Mouse (Mus musculus) kidney, embryonic 16.5 days (tissue): ENCODE measurements around the gene Actl6a. TPM values are rescaled to one million over a fixed set of nuclear protein-coding genes. Genes with fewer than 3 reads are reported as not detected.
"Not testable (repeated sequence)": the region's sequence is repeated elsewhere in the genome, so short reads cannot be mapped to it uniquely, and the experiment has no call there.

Source experiments
- ATAC-seq: fragments of 200-750 bp; cut with Nextera tagmentation; 2 replicates; pipeline ENCODE4 v1.8.0; 2017; ENCODE audit warnings: moderate TSS enrichment; ENCODE audit not compliant: low FRiP score, low TSS enrichment
- H3K27ac ChIP-seq: fragments of 300-500 bp; sonication (generic); 2 replicates; pipeline ENCODE4 v1.5.1; 2014; ENCODE audit warnings: low read length
- H3K27me3 ChIP-seq: fragments of 300-500 bp; sonication (generic); 2 replicates; pipeline ENCODE4 v1.6.1; 2014; ENCODE audit warnings: low read length, control low read depth, mixed read lengths; ENCODE audit not compliant: insufficient read depth
- H3K36me3 ChIP-seq: fragments of 300-500 bp; sonication (generic); 2 replicates; pipeline ENCODE4 v1.6.1; 2014; ENCODE audit warnings: low read length, control low read depth, mixed read lengths; ENCODE audit not compliant: insufficient read depth
- H3K4me1 ChIP-seq: fragments of 300-500 bp; sonication (generic); 2 replicates; pipeline ENCODE4 v1.6.1; 2014; ENCODE audit warnings: low read length, control low read depth, mixed read lengths; ENCODE audit not compliant: insufficient read depth
- H3K4me2 ChIP-seq: fragments of 300-500 bp; sonication (generic); replicated peaks from 2 replicates; pipeline ENCODE4 v1.6.1; 2014; ENCODE audit warnings: low read depth, low read length
- H3K4me3 ChIP-seq: fragments of 300-500 bp; sonication (generic); 2 replicates; pipeline ENCODE4 v1.5.1; 2014; ENCODE audit warnings: mild to moderate bottlenecking, low read length
- H3K9ac ChIP-seq: fragments of 300-500 bp; sonication (generic); replicated peaks from 2 replicates; pipeline ENCODE4 v1.6.1; 2014; ENCODE audit warnings: low read length
- H3K9me3 ChIP-seq: fragments of 300-500 bp; sonication (generic); 2 replicates; pipeline ENCODE4 v1.6.1; 2016; ENCODE audit warnings: low read length, control low read depth
- WGBS: fragments of 180-500 bp; shearing (Covaris S2); extraction: QIAGEN DNeasy Blood & Tissue Kit; methylation state at CpG from one replicate; pipeline ENCODE4 v1.1.7; 2014; 5-methylcytosine and 5-hydroxymethylcytosine counted together
- polyA plus RNA-seq: library from polyadenylated mRNA; unstranded; fragments of >200 nt; fragmentation: Nextera tagmentation; extraction: Ambion mirVana; gene quantifications from 2 replicates; pipeline ENCODE4 v1.2.1, GENCODE M21; 2015

Gene Actl6a
- polyA plus RNA-seq, 1 experiment from 2014 or later: 196 TPM

GRCm38 (mm10) chr3:32708368-32709231 is 2.5 kb downstream of the Actl6a start:
- peak overlapping the region; percentile 80 for H3K4me2 ChIP-seq
- H3K27me3 ChIP-seq: no peaks in the 10 kb centered on the region
- H3K36me3 ChIP-seq: peaks cover 18% of the 10 kb centered on the region
- H3K27ac ChIP-seq: peak overlapping the region; percentile 96
- H3K4me3 ChIP-seq: peak overlapping the region; percentile 97
- peak overlapping the region; percentile 96 for H3K9ac ChIP-seq
- H3K4me1 ChIP-seq: peaks cover 9% of the 10 kb centered on the region
- under 1% methylated on average over 86 of the region's 90 CpGs for WGBS
- ATAC-seq: peak; percentile 100
- H3K9me3 ChIP-seq: no peaks in the 10 kb centered on the region

- peak overlapping the region; percentile 96 for H3K9ac ChIP-seq
- H3K4me2 ChIP-seq: peak overlapping the region; percentile 80
- peaks cover 22% of the 10 kb centered on the region for H3K36me3 ChIP-seq
- no peaks in the 10 kb centered on the region for H3K27me3 ChIP-seq
- H3K4me3 ChIP-seq: peak overlapping the region; percentile 97
- 6% methylated on average over 9 of the region's 9 CpGs for WGBS
- H3K9me3 ChIP-seq: no peaks in the 10 kb centered on the region
- no peak for ATAC-seq
- H3K27ac ChIP-seq: peak overlapping the region; percentile 96
- H3K4me1 ChIP-seq: peaks cover 9% of the 10 kb centered on the region
These were observed 3.3 kb downstream of the Actl6a start for GRCm38 (mm10) chr3:32709388-32709787.

- Histone ChIP-seq H3K9ac (no peak overlapping the region), H3K4me2 (no peak overlapping the region), H3K4me3 (no peak overlapping the region), H3K27ac (no peak overlapping the region), H3K27me3 (no peaks in the 10 kb centered on the region), H3K4me1 (peaks cover 9% of the 10 kb centered on the region), H3K36me3 (peaks cover 54% of the 10 kb centered on the region), H3K9me3 (no peaks in the 10 kb centered on the region)
- no peak for ATAC-seq
- WGBS: 90% methylated on average over 3 of the region's 3 CpGs
These were observed 7.6 kb downstream of the Actl6a start for GRCm38 (mm10) chr3:32713711-32714110.

GRCm38 (mm10) chr3:32717403-32717802 is 11.3 kb downstream of the Actl6a start:
- not testable (repeated sequence) for H3K27ac ChIP-seq, H3K4me3 ChIP-seq, H3K9me3 ChIP-seq, H3K4me2 ChIP-seq, H3K27me3 ChIP-seq, ATAC-seq, H3K4me1 ChIP-seq, H3K9ac ChIP-seq
- WGBS: 97% methylated on average over 6 of the region's 6 CpGs
- H3K36me3 ChIP-seq: peaks cover 74% of the 10 kb centered on the region

GRCm38 (mm10) chr3:32718271-32718670 is 12.2 kb downstream of the Actl6a start:
- WGBS: 88% methylated on average over 5 of the region's 5 CpGs
- Histone ChIP-seq H3K27me3 (no peaks in the 10 kb centered on the region), H3K9ac (no peak overlapping the region), H3K4me1 (no peaks in the 10 kb centered on the region), H3K36me3 (peaks cover 74% of the 10 kb centered on the region), H3K4me3 (no peak overlapping the region), H3K4me2 (no peak overlapping the region), H3K9me3 (no peaks in the 10 kb centered on the region), H3K27ac (no peak overlapping the region)
- no peak for ATAC-seq

- no peaks in the 10 kb centered on the region for H3K4me1 ChIP-seq
- H3K27ac ChIP-seq: no peak overlapping the region
- H3K9ac ChIP-seq: no peak overlapping the region
- H3K9me3 ChIP-seq: 0 out of 2 replicates have a peak, but pooled peaks cover 5% of the 10 kb centered on the region
- ATAC-seq: no peak
- peaks cover 75% of the 10 kb centered on the region for H3K36me3 ChIP-seq
- WGBS: 90% methylated on average over 7 of the region's 7 CpGs
- no peak overlapping the region for H3K4me2 ChIP-seq
- H3K4me3 ChIP-seq: no peak overlapping the region
- no peaks in the 10 kb centered on the region for H3K27me3 ChIP-seq
These were observed 18.1 kb downstream of the Actl6a start for GRCm38 (mm10) chr3:32724191-32724590.

GRCm38 (mm10) chr3:32725951-32726350 is 19.9 kb downstream of the Actl6a start:
- 90% methylated on average over 5 of the region's 5 CpGs for WGBS
- Histone ChIP-seq H3K4me2 (no peak overlapping the region), H3K4me1 (no peaks in the 10 kb centered on the region), H3K4me3 (no peak overlapping the region), H3K9me3 (0 out of 2 replicates have a peak, but pooled peaks cover 5% of the 10 kb centered on the region), H3K36me3 (peaks cover 77% of the 10 kb centered on the region), H3K27ac (no peak overlapping the region), H3K9ac (no peak overlapping the region), H3K27me3 (no peaks in the 10 kb centered on the region)
- ATAC-seq: no peak

- Histone ChIP-seq H3K4me1 (no peaks in the 10 kb centered on the region), H3K9ac (no peak overlapping the region), H3K4me3 (no peak overlapping the region), H3K36me3 (peaks cover 78% of the 10 kb centered on the region), H3K27me3 (no peaks in the 10 kb centered on the region), H3K9me3 (0 out of 2 replicates have a peak, but pooled peaks cover 5% of the 10 kb centered on the region), H3K4me2 (no peak overlapping the region), H3K27ac (no peak overlapping the region)
- 85% methylated on average over 4 of the region's 4 CpGs for WGBS
- no peak for ATAC-seq
These were observed 21.8 kb downstream of the Actl6a start for GRCm38 (mm10) chr3:32727861-32728260.

GRCm38 (mm10) chr3:32736244-32737171 is 30.4 kb downstream of the Actl6a start, which contains the start of gene Ndufb5:
TSS of gene Ndufb5 (plus strand) at chr3:32736990.
- peak within 1 kb of the TSS; percentile 92 for H3K9ac ChIP-seq
- H3K4me2 ChIP-seq: peak within 1 kb of the TSS; percentile 89
- H3K36me3 ChIP-seq: peaks cover 17% of the 10 kb centered on the region
- H3K9me3 ChIP-seq: no peaks in the 10 kb centered on the region
- peak; percentile 96 for ATAC-seq
- H3K27me3 ChIP-seq: no peaks in the 10 kb centered on the region
- H3K4me3 ChIP-seq: peak within 1 kb of the TSS; percentile 98
- H3K4me1 ChIP-seq: peaks cover 23% of the 10 kb centered on the region
- WGBS: under 1% methylated on average over 62 of the region's 62 CpGs
- H3K27ac ChIP-seq: peak within 1 kb of the TSS; percentile 82
